Mouse (Mus musculus) spleen, adult 2 months (tissue): ENCODE measurements around the gene Lenep.

ENCODE experiments used
- CTCF ChIP-seq: fragments of 200-500 bp; IDR thresholded peaks from 2 replicates; pipeline ENCODE4 v1.5.1; 2011; ENCODE audit warnings: mild to moderate bottlenecking, inconsistent platforms; ENCODE audit not compliant: insufficient read depth, insufficient read length, insufficient replicate concordance; ENCODE audit errors: extremely low read depth
- POLR2A ChIP-seq: fragments of 200-500 bp; IDR thresholded peaks from 2 replicates; pipeline ENCODE4 v1.6.1; 2011; ENCODE audit warnings: low read depth, low read length, inconsistent platforms

DNA sequence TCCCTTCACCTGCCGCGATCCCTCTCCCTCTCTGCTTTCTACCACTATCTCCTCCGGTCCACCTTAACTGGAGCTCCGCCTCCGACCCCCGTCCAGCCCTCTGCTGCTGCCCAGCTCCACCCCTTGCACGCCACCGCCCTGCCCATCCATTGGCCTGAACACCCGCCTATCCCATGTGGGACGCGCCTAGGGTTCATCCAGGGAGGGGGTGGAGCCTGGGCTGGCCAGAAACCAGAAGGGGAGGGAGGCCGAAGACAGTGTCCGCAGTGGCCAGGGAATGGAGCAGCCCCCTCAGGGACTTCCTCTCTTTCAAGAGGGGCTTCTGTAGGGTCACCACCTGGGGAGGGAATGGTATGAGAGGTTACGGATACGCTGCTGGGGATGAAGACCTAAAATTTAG lies 9.0 kb downstream of the Lenep start:
- TF ChIP-seq CTCF, result no peak
- no peak; the same call in 1 of the 2 replicates for TF ChIP-seq POLR2A
